Mouse (Mus musculus) neutrophil, adult 5-6 weeks (primary cell): Measurements from ENCODE around the gene Nxt1. TPM values are rescaled to one million over a fixed set of nuclear protein-coding genes. Genes with fewer than 3 reads are reported as not detected.

Experiments used
- ATAC-seq: fragments of 151-379, 151-347 bp; 2 replicates; pipeline ENCODE4 v1.8.0; 2017; ENCODE audit warnings: mild to moderate bottlenecking, moderate TSS enrichment; ENCODE audit not compliant: insufficient number of reproducible peaks, poor library complexity, low FRiP score, severe bottlenecking; ENCODE audit errors: extremely low read depth
- total RNA-seq: library from RNA; stranded (forward); fragments of 200-1000 nt; gene quantifications from 2 replicates; pipeline ENCODE4 v1.2.3, GENCODE M21; 2017

The Nxt1 gene
- total RNA-seq = 15.1 and 22.9 TPM in 2 replicates

GRCm38 (mm10) chr2:148672199-148673096, at the start of gene Nxt1:
TSS of gene Nxt1 (plus strand) at chr2:148672601.
- peak; percentile 99 for ATAC-seq

- no peak for ATAC-seq
These were observed 49.3 kb upstream of the Nxt1 start for GRCm38 (mm10) chr2:148623067-148623466.

GRCm38 (mm10) chr2:148624484-148624883, 47.9 kb upstream of the Nxt1 start:
- no peak for ATAC-seq

GRCm38 (mm10) chr2:148627011-148627471, 45.4 kb upstream of the Nxt1 start:
- ATAC-seq = no peak

GRCm38 (mm10) chr2:148631011-148631410, 41.4 kb upstream of the Nxt1 start:
- no peak for ATAC-seq

GRCm38 (mm10) chr2:148631602-148632001, 40.8 kb upstream of the Nxt1 start:
- ATAC-seq = no peak

GRCm38 (mm10) chr2:148634466-148634865, 37.9 kb upstream of the Nxt1 start:
- ATAC-seq = no peak

GRCm38 (mm10) chr2:148642610-148643370, 29.6 kb upstream of the Nxt1 start:
- no peak for ATAC-seq

GRCm38 (mm10) chr2:148644421-148645000, 27.9 kb upstream of the Nxt1 start:
- no peak for ATAC-seq

- ATAC-seq = no peak
These were observed 21.6 kb upstream of the Nxt1 start for GRCm38 (mm10) chr2:148650587-148651357.

- peak; percentile 98 for ATAC-seq
These were observed 17.4 kb upstream of the Nxt1 start for GRCm38 (mm10) chr2:148654961-148655360.

- ATAC-seq = no peak
These were observed 8.9 kb upstream of the Nxt1 start for GRCm38 (mm10) chr2:148663458-148663857.

GRCm38 (mm10) chr2:148677801-148678200, 5.4 kb downstream of the Nxt1 start:
- ATAC-seq = no peak

GRCm38 (mm10) chr2:148679346-148679745, 6.9 kb downstream of the Nxt1 start:
- no peak for ATAC-seq

- ATAC-seq = peak; percentile 89
These were observed 8.4 kb downstream of the Nxt1 start, which contains the start of gene Gzf1 for GRCm38 (mm10) chr2:148680775-148681291. TSS of gene Gzf1 (plus strand) at chr2:148681023.

GRCm38 (mm10) chr2:148681461-148681891, 9.1 kb downstream of the Nxt1 start:
- peak; percentile 32 for ATAC-seq

GRCm38 (mm10) chr2:148683031-148683430, 10.6 kb downstream of the Nxt1 start:
- no peak for ATAC-seq

- ATAC-seq = no peak
These were observed 12.6 kb downstream of the Nxt1 start for GRCm38 (mm10) chr2:148684972-148685371.
